Mouse (Mus musculus) thymus, postnatal 10 days (tissue): ENCODE results near the gene Ccdc103.

ENCODE experiments used
- DNase-seq, 2 experiments: peaks; one replicate each; pipeline ENCODE4 v3.0.0; 2021; ENCODE audit warnings: low spot score in 2 of 2

Ccdc103 gene

GRCm38 (mm10) chr11:102890096-102890495 is 9.1 kb downstream of the Ccdc103 start:
- no peak for DNase-seq

GRCm38 (mm10) chr11:102893015-102893651 is 12.1 kb downstream of the Ccdc103 start:
- peak; percentile 53 to 64 for DNase-seq

- no peak for DNase-seq
These were observed 13.7 kb downstream of the Ccdc103 start for GRCm38 (mm10) chr11:102894716-102895115.

GRCm38 (mm10) chr11:102895779-102896178 is 14.8 kb downstream of the Ccdc103 start:
- no peak for DNase-seq

- DNase-seq, result no peak
These were observed 15.6 kb downstream of the Ccdc103 start for GRCm38 (mm10) chr11:102896641-102897040.

GRCm38 (mm10) chr11:102898408-102898807 is 17.4 kb downstream of the Ccdc103 start:
- DNase-seq, result no peak

- peak in 1 of 2 experiments; percentile 64 for DNase-seq
These were observed 19.8 kb downstream of the Ccdc103 start, which contains the start of gene Gfap for GRCm38 (mm10) chr11:102900763-102901162. Gene Gfap, minus strand, starts transcription at chr11:102900912.

- DNase-seq, result no peak
These were observed 20.2 kb downstream of the Ccdc103 start for GRCm38 (mm10) chr11:102901199-102901598.

GRCm38 (mm10) chr11:102902107-102902506 is 21.1 kb downstream of the Ccdc103 start:
- no peak for DNase-seq

- no peak for DNase-seq
These were observed 22.6 kb downstream of the Ccdc103 start for GRCm38 (mm10) chr11:102903654-102904053.

- DNase-seq, result no peak
These were observed 30.4 kb downstream of the Ccdc103 start for GRCm38 (mm10) chr11:102911376-102911775.

- no peak for DNase-seq
These were observed 34.4 kb downstream of the Ccdc103 start for GRCm38 (mm10) chr11:102915380-102915779.

- no peak for DNase-seq
These were observed 37.1 kb downstream of the Ccdc103 start for GRCm38 (mm10) chr11:102918077-102918476.

- no peak for DNase-seq
These were observed 40.5 kb downstream of the Ccdc103 start for GRCm38 (mm10) chr11:102921491-102921890.

GRCm38 (mm10) chr11:102924557-102925350 is 43.8 kb downstream of the Ccdc103 start, which contains the start of gene Kif18b:
Gene Kif18b, minus strand, starts transcription at chr11:102925124.
- peak; percentile 90 to 92 for DNase-seq

GRCm38 (mm10) chr11:102925351-102925717 is 44.3 kb downstream of the Ccdc103 start:
- peak in 1 of 2 experiments; percentile 52 for DNase-seq

GRCm38 (mm10) chr11:102930672-102931071 is 49.7 kb downstream of the Ccdc103 start:
- no peak for DNase-seq
